Mouse (Mus musculus) kidney, postnatal 36 days (tissue): ENCODE data around the gene Hus1b.
A peak's percentile ranks its signal among the peaks of the same experiment; 100 is the strongest.

ENCODE experiments used
- DNase-seq, 2 experiments: peaks; one replicate each; pipeline ENCODE4 v3.0.0; 2021 to 2022; ENCODE audit warnings: mixed read lengths in 2 of 2

The Hus1b gene

DNA sequence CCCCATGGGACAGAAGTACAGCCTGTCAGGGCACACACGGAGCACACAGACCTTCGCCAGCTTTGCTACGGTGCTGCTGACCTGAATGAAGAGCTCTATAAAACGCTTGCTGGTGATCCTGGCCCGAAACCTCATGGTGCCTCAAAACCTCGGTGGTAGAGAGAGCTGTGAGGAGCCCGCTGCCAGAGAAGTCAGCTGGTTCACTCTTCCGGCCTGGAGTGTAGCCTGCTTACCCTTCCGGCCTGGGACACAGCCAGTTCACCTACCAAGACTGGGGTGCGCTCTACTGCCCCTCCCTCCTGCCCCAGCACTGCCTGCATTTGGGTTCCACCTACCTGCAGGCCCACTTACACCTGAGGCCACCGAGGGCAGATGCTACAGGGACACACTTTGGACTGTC, at the start of gene Hus1b:
Gene Hus1b (minus strand): TSS at position 220 of the 400 bp plus-strand sequence.
- DNase-seq = no peak

DNA sequence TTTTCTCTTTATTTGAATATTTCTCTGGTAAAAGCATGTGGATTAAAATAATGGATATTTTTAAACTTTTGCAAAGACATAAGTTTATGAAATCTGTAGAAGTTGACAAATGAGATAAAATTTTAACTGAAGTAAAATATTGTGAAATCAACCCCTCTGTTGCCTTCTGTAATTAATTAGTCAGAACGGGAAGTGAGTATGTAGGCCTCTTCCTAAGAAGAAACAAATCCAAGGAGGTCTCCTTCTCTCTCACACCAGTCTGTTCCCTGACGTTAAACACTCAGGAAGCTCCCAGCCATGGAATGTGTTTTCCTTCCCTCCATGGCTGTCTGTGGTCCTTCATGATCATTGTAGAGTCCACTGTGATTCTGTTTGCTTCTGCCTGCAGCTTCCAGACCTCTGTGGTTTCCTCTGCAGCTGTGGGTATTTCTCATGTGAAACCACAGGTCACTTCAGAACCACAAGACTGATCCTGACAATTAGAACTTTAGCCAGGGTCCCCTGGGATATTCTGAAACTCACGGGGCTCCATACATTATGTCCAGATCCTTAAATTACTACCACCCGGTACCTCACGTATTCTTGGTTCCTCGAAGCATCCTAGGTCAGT, 46.8 kb upstream of the Hus1b start:
- no peak for DNase-seq

DNA sequence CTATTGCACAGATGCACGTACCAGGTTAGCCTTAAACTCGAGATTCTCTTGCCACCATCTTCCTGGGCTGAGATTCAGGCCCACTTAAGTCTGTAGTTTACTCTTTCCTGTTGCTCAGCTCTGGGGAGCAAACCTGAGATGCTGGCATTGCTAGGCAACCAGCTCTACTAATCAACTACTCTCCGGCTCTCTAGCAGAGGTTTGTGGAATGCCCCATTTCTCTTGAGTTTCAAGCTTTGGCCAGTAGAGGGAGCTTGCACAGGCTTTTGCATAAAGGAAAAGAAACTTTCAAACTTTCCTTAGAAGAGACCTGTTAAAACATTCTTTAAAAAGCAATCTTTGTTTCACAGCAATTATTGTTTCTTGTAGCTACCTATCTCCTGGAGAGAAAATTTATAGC, 46.3 kb upstream of the Hus1b start:
- DNase-seq = peak; percentile 49 to 69

DNA sequence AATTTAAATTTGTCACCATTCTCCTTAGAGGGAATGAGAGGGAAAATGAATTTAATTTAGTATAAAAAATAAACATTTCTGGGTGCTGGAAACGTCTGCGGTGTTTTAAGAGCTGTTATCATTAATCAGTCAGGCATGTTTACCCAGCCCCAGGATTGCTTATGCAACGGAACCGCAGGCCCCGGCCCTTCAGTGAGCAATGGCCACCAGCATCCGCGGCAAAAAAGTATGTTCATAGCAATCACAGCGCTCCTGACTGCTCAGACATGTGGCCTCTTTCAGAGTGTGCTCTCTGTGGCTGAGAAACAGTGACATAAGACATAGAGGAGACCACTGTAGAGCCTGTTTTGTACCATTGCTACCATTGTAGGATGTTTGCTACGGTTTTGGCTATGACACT, 42.7 kb upstream of the Hus1b start:
- DNase-seq = no peak

DNA sequence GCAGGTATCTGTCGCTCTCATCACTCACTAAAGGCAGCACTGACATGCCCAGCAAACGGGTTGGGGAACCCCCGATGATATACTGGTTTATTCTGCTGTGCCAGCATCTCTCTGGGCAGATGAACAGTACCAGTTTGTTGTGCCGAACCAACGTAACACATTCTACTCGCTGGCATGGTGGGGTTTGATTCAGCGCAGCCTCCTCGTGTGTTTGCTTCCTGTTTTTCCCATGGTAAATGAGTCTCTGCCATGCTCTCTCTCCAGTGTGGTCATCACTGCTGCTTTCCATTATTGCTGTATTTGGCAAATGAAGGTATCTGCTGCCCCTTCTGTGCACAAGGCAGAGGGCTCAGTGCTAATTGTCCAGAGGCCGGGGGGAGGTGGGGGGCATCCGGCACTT, 42.2 kb upstream of the Hus1b start:
- DNase-seq = no peak

DNA sequence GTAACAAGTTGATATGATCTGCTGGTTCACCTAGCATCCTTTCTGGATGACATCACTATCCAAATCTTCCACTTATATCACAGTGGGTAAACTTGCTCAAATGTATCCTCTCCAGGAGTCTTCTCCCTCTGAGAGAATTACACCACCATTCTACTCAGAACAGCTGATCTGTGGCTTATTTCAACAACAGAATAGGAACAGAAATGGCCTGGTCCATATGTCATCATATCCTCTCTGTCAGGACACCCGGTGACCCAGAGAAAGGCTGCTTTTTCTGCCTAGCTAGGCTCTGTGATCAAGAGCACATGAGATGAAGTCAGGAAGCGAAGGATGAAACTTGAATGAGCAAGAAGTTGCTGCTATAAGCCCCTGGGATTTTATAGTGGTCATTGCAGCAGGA, 40.1 kb upstream of the Hus1b start:
- no peak for DNase-seq

DNA sequence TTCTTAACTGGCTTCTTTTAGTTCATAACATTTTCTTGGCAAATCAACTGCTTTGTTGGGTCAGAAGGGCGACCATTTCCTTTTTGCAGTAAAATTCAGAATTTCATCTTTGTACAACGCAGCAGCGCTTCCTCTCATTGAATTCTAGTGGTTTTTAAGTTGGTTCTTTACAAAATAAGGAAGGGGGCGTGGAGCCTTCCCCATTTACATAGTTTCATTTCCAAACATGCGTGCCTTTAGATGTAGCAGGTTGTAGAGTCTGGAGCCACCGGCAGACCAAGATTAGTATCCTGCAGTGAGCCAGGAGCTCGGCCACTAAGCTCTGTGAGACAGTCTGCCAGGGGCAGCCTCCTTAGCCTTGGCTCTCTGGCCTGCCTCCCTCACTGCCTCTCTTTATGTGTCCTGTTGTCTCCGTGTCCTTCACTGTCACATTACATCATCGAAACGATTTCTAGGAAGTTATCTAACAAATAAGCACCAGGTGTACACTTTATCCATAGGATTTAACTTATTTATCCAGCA, 39.4 kb upstream of the Hus1b start:
- no peak for DNase-seq

DNA sequence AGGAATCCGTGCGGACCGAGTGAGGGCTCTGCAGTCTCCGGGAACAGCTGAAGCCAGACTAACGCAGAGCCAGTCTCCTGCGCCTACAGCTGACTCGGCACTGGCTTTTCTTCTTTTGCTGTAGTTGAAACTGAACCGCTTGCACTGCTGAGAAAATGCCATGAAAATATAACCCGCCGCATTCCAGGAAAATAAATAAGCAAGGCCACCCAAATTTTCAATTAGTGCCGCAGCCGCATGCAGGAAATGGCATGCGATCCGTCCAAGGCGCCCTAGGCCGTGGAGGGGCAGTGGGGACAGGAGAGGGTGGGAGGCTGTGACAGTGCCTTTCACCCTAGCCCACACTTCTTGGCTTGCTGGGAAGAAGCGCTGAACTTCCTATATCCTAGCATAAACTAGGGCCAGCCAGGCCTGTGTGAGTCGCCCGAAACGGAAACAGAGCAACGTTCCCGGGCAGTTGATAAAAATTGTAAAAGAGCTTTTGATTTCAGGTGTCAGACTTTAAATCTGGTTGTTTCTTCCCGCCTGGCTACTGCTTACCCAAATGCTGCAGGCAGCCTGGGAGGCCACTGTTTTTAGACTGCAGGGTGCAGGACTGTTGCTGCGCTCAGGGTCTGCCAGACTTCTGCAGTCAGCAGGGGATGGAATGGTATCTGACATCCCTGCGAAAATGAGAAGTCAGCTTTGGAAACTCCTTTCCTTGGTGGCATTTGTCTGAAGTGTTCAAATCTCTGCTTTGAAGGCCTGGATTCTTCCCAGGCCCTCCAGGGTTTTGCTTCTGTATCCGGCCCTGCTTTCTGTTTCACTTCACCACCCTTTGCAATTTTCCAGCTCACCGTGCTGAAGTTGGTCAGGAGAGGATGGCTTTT, 38.3 kb upstream of the Hus1b start:
- DNase-seq = peak; percentile 27 to 64

DNA sequence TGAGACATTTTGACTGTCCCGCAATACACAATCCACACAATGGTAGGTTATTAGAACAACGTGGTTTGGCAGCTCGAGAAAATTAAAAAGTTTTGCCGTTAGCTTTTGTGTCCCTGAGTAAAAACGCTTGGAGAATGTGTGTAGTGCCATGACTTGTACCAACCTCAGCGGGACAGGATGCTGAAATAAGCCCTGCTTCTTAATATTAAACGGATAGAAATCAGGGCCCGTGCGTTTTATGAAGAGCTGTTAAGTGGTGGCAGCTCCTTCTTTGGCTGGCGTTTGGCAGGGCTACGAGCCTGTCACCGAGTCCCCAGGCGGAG, 37.7 kb upstream of the Hus1b start:
- DNase-seq = no peak

DNA sequence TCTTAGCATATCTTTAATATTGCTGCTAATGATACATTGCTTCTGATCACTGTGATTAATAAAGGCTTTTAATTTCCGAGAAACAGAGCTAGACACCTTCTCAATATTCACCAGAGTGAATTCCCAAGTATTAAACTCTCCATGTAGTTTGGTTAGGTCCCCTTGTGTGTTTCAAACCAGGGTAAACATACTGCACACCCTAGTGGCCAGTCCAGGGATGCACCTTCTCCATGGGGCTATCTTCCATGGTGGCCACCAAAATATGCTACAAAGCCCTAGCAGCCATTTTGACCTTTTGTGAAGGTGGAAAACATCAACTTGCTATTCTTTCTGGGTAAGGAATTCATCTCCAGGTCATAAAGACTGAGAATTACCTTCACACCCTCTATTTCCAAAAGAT, 34.1 kb upstream of the Hus1b start:
- DNase-seq = peak; percentile 32 to 78

DNA sequence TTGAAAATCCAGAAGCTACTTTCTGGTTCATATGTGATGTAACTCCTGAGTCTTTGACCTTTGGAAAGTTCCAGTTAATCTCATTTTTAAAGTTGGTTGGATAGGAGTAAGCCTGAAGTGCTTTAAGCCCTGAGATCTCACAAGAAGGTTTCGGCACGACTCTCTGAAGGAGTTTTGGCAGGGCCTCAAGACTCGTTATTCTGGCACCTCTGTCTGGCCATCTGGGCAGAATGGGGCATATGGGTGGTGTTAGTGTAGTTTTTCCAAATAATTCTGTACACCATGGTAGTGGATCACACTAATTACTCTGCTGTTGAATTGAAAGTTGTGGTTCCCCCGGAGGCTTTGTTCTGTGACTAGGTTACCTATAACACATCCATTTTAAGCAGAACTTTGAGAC, 30.7 kb upstream of the Hus1b start:
- no peak for DNase-seq

DNA sequence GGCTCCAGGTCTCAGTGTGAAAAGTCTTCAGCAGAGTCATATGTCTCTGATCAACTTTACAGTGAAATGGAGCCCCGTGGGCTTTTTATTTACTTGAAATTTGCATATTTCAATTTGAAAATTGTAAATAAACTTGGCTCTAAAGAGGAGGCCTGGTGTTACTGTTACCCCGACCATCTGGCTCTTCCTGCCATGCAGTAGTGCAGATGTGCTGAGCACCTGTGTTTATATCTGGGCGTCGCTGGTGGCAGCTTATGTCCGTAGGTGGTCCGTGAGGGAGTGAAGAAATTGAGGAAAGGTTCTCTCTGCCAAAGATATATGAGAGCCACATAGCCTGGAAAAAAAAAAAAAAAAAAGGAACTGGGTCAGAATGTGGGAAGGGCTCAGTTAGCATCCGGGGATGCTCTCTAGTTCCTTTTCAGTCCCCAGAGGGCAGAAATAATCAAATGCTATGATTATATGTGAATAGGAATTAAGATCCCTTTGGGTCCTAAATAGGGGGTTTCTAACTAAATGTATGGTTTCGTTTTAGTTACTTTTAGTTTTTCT, 29.1 kb upstream of the Hus1b start:
- DNase-seq = no peak

DNA sequence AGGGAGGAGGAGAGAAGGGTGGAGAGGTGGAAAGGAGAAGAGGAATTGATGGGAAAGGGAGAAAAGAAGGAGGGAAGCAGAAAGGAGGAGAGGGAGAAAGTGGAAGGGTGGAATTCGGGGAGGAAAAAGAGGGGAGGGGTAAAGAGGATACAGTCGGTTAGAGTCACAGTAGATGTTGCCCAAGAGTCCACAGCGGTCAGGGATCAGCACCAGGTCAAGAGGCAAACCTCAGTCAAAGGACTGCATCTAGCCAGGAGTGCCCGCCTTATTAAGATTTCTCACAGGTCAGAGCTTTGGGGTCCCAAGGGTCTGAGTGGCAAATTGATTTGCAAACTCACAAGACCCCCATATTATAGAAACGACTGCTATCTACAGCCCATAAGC, 26.7 kb upstream of the Hus1b start:
- DNase-seq = peak in 1 of 2 experiments; percentile 8

DNA sequence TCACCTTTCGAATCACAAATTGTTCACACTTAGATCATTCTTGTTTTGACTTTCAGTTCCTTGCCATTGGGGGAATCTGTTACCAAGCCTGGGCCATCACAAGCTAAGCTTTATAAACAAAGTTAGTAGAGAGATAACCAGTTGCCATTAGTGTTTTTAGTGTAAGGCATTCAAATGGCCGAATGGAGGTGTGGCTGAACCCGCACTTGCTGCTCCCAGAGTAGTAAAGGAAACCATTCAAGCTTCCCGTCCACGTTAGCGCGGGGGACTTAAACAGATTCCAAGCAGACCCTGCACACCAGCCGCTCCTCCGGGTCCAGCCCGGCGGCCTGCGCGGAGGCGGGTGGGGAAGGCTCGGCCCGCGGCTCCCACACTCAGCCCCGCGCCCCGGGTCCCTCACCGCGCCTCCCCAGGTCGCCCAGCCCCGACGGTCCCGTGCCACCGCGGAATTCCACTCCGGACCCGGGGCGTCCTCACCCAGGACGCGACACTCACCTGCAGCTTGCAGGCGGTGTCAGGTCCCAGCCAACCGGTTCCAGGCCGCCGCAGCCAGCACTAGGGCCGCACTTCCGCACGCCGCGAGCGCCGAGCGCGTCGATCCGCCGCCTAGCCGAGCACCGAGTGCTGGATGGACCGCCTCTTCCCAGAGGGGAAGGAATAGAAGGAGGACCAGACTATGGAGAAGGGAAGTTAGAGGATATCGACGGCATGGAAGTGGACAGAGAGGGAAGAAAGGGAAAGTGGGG, 26.1 kb upstream of the Hus1b start, which contains the start of the genes Exoc2 and Gm5447:
Gene Exoc2 (minus strand): TSS at position 593 of the 746 bp plus-strand sequence.
Gene Gm5447 (plus strand): TSS at position 704 of the 746 bp plus-strand sequence.
- DNase-seq = peak; percentile 85 to 91

DNA sequence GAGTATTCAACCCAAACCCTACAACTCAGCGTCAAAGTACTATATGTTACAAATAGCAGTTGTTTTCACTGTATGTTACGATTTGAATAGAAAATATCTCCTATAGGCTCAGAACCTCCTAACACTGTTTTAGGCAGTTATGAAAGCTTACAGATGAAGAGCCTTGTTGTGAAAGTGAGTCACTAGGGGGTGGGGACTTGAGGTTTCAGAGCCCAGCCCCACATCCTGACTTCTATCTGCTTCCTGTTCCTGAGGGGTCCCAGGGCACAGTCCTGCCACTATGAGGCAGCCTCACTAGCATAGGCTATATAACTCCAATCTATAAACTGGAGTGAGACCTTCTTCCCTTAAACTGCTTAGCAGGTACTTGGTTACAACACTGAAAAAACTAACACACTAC, 24.5 kb upstream of the Hus1b start:
- no peak for DNase-seq

DNA sequence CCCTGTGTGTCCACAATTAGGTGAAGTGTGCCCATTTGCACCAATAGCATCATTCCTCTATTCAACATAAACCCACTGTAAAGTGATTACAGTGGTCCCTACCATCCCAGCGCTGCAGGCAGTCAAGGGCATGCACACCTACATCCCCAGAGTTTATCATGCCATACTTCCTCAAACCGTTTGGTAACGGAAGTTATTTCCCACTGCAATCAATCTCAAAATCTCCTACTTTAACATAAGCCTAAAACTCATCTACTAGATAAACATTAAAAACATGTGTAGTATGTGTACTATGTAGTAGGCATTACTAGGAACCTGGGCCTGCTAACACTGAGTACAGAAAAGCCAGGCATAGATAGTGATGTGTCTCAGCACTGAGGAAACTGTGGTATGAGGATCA, 23.5 kb upstream of the Hus1b start:
- no peak for DNase-seq

DNA sequence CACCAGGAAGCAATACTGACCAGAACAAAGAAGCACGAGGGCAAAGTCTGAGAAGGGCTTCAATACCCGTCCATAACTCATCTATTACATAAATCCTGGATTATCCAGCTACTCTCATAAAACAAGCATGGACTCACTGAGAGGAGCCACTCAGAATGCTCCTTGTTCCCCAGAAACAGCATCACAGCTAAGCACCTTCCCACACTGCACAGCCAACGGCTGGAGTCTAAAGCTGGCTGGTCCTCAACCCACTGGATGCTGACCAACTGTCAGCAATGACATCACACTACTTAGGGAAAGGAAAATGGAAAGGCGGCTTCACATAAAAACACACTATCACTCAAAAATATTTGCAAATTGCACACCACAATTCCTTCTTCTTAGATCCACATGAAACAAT, 20.8 kb upstream of the Hus1b start:
- peak in 1 of 2 experiments; percentile 7 for DNase-seq

DNA sequence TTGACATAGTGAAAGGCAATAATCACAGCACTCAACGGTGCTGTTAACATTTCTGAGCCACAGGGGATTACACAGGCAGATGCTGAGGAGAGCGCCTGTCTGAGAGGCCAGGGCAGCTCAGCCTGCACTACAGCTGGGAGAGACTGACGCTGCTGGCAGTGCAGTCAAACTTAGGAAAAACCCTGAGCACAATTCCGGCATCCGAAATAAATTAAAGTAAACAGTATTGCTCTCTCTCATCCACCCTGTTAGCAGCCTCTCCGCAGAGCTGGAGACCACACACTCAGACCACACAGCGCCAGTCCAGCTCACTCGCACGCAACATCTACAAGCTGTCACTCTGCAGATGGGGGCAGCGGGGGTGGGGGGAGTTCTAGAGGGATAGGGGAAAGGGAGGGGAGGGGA, 18.9 kb upstream of the Hus1b start:
- DNase-seq = no peak

DNA sequence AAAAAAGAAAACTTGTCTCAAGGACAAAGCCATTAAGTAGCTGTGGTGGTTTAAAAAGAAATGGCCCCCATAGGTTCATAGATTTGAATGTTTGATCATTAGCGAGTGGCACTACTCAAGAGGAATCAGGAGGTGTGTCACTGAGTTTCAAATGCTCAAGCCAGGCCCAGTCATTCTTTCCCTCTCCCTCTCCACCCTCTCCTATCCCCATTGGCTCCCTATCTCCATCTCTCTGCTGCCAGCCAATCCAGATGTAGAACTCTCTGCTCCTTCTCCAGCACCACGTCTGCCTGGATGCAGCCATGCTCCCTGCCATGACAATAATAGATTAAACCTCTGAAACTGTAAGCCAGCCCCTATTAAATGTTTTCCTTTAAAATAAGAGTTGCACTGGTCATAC, 14.4 kb upstream of the Hus1b start:
- DNase-seq = no peak

DNA sequence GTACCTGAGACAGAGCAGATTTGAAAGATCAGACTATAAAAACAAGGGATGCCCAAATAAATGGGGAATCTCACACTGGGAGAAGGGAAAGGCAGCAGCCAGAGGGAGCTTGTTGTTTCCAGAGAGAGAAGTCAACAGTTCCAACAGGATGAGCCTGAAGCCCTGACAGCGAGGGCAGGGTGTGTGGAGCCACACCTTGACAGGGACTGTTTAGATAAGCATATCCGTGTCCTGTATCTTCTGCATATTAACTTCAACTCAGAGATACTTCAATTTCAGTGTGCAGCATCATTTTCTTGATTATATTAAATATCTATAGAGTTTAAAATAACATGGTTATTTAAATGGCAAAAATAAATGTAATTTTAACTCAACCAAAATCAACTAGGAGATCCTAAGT, 13.2 kb upstream of the Hus1b start:
- DNase-seq = no peak

DNA sequence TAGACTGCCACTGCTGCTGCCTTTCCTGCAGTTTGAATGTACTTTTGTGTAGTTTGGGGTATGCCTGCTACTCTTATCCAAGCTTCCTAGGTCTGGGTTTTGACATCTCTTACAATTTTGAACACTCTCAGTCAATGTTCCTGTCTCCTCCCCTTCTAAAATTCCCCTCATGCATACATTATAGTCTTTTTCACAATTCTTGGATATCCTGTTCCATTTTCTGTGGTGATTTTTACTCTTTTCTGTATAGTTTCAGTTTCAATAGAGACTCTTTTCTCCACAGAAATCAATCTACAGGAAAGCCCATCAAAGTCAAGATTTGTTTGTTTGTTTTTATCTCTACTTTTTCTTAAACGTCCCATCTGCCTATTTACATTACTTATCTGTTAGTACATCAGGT, 6.0 kb upstream of the Hus1b start:
- DNase-seq = no peak

DNA sequence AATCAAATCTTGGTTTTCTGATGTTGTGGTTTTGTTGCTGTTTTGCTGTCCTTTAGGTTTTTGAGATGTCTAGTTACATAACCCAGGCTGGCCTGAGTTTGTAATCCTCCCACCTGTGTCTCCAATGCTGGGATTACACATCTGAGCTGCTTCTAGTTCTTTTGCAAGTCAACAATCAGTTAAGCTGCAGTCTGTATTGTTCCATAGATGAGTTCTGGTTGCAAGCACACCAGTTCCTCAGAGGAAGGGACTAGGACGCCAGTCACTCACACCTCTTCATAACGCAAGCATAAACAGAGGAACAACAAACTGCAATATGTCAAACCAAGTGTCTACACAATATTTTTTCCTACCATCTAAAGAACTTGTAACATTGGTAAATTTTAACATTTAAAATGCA, 4.5 kb upstream of the Hus1b start:
- no peak for DNase-seq

DNA sequence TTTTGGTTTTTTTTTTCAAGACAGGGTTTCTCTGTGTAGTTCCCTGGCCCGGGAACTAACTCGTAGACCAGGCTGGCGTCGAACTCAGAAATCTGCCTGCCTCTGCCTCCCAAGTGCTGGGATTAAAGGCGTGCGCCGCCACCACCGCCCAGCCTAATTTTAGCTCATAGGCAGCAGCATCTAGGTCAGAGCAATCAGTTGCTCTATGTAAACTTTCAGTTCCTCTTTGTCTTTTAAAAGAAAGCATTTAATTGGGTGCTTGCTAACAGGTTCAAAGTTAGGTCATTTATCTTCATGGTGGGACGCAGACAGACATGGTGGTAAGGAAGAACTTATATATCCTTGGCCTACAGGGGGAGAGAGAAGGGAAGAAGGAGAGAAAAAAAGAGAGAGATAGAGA, 1.6 kb upstream of the Hus1b start:
- DNase-seq = no peak
